Mouse (Mus musculus): ENCODE data around the gene Stx5a.

GRCm38 (mm10) chr19:8722907-8723573 lies 18.2 kb upstream of the Stx5a start, which contains the start of gene Slc3a2:
- TF ChIP-seq CTCF (IDR thresholded peaks at IDR 0.05) (no peak), EP300 (IDR thresholded peaks at IDR 0.05) (peak; percentile 83)

All from lung, postnatal 0 days (tissue).